Mouse (Mus musculus) CH12.LX (cell line): ENCODE measurements at regions not wholly inside any gene's neighbourhood (a gene's known extent, or its start where the extent isn't known, plus 50 kb on each side); places are given as distances from the start of the nearest gene placed in this dataset.
A peak's percentile ranks its signal among the peaks of the same experiment; 100 is the strongest.
"Not testable (repeated sequence)": the region's sequence is repeated elsewhere in the genome, so short reads cannot be mapped to it uniquely, and the experiment has no call there.

Experiments
- DNase-seq: peaks from one replicate; pipeline ENCODE4 v3.0.0-alpha.2; 2013; ENCODE audit errors: extremely low read depth
- H3K27ac ChIP-seq: 2 replicates; pipeline ENCODE4 v1.5.1; 2012; ENCODE audit warnings: low read depth, mild to moderate bottlenecking, control low read depth, moderate library complexity; ENCODE audit not compliant: insufficient read depth
- H3K27me3 ChIP-seq: replicated peaks from 2 replicates; pipeline ENCODE3; 2012; ENCODE audit warnings: inconsistent platforms
- H3K36me3 ChIP-seq, 2 experiments: replicated peaks in 1 of 2; 2 replicates each; pipeline versions ENCODE3 to v1.6.1; 2012; ENCODE audit warnings: inconsistent platforms in 1 of 2, low read length in 1 of 2, mild to moderate bottlenecking in 1 of 2, mixed read lengths in 1 of 2, moderate library complexity in 1 of 2; ENCODE audit not compliant: control insufficient read depth in 1 of 2, insufficient read depth in 1 of 2
- H3K4me1 ChIP-seq, 2 experiments: 2 replicates each; pipeline ENCODE4 v1.6.1; 2012; ENCODE audit warnings: inconsistent platforms in 1 of 2, moderate library complexity in 1 of 2; ENCODE audit not compliant: insufficient read depth in 2 of 2, control insufficient read depth in 1 of 2
- H3K4me2 ChIP-seq: 2 replicates; pipeline ENCODE4 v1.6.1; 2012; ENCODE audit warnings: low read depth, mild to moderate bottlenecking, control low read depth; ENCODE audit not compliant: poor library complexity, insufficient read depth, severe bottlenecking
- H3K4me3 ChIP-seq, 3 experiments: fragments of 150-350 bp in 1 of 3; sonication (generic) in 1 of 3; replicated peaks in 1 of 3; 2 replicates each; pipeline versions ENCODE3 to v1.5.1; 2011 to 2012; ENCODE audit warnings: low read depth in 2 of 3, low read length in 2 of 3, mild to moderate bottlenecking in 2 of 3, moderate library complexity in 2 of 3, control low read depth in 1 of 3, improper control_type of control experiment in 1 of 3, inconsistent platforms in 1 of 3, mixed read lengths in 1 of 3; ENCODE audit not compliant: poor library complexity in 1 of 3
- H3K79me2 ChIP-seq: replicated peaks from 2 replicates; pipeline ENCODE4 v1.6.1; 2012; ENCODE audit warnings: mild to moderate bottlenecking, moderate library complexity; ENCODE audit not compliant: control insufficient read depth, poor library complexity, insufficient read depth, severe bottlenecking; ENCODE audit errors: extremely low read depth
- H3K9ac ChIP-seq: 2 replicates; pipeline ENCODE4 v1.6.1; 2012; ENCODE audit warnings: low read depth, mild to moderate bottlenecking, control low read depth, moderate library complexity; ENCODE audit not compliant: insufficient read depth
- H3K9me3 ChIP-seq: replicated peaks from 2 replicates; pipeline ENCODE3; 2012; ENCODE audit warnings: low read length, inconsistent platforms, mixed read lengths
- BHLHE40 ChIP-seq: IDR thresholded peaks from 2 replicates; pipeline ENCODE4 v1.6.1; 2011; ENCODE audit warnings: mild to moderate bottlenecking, low read depth, low read length, improper control_type of control experiment
- CHD1 ChIP-seq: IDR thresholded peaks from 2 replicates; pipeline ENCODE4 v1.6.1; 2012; ENCODE audit warnings: low read depth, low read length, improper control_type of control experiment, inconsistent platforms
- CTCF ChIP-seq, 2 experiments: IDR thresholded peaks in 1 of 2; conservative IDR thresholded peaks in 1 of 2; 2 replicates each; pipeline ENCODE4 v1.5.1; 2011 to 2012; ENCODE audit warnings: low read depth in 2 of 2, low read length in 2 of 2, improper control_type of control experiment in 1 of 2, inconsistent platforms in 1 of 2, mild to moderate bottlenecking in 1 of 2, moderate library complexity in 1 of 2
- ELF1 ChIP-seq: IDR thresholded peaks from 2 replicates; pipeline ENCODE4 v1.6.1; 2014; ENCODE audit warnings: low read depth, mild to moderate bottlenecking, inconsistent platforms, low read length, improper control_type of control experiment
- EP300 ChIP-seq: IDR thresholded peaks from 2 replicates; pipeline ENCODE4 v1.6.1; 2011; ENCODE audit warnings: low read length, improper control_type of control experiment
- IRF4 ChIP-seq: IDR thresholded peaks from 2 replicates; pipeline ENCODE4 v1.6.1; 2014; ENCODE audit warnings: low read depth, mild to moderate bottlenecking, inconsistent platforms, low read length, improper control_type of control experiment
- JUND ChIP-seq: conservative IDR thresholded peaks from 2 replicates; pipeline ENCODE4 v1.6.1; 2011; ENCODE audit warnings: low read depth, low read length, improper control_type of control experiment
- KAT2A ChIP-seq: IDR thresholded peaks from 2 replicates; pipeline ENCODE4 v1.6.1; 2012; ENCODE audit warnings: low read length, improper control_type of control experiment, inconsistent platforms; ENCODE audit not compliant: insufficient replicate concordance
- NRF1 ChIP-seq: IDR thresholded peaks from 2 replicates; pipeline ENCODE4 v1.6.1; 2014; ENCODE audit warnings: low read depth, mild to moderate bottlenecking, inconsistent platforms, low read length, improper control_type of control experiment, moderate library complexity
- RAD21 ChIP-seq: IDR thresholded peaks from 2 replicates; pipeline ENCODE4 v1.6.1; 2011; ENCODE audit warnings: low read depth, mild to moderate bottlenecking, low read length, improper control_type of control experiment, moderate library complexity
- RCOR1 ChIP-seq: conservative IDR thresholded peaks from 2 replicates; pipeline ENCODE4 v1.6.1; 2012; ENCODE audit warnings: low read depth, mild to moderate bottlenecking, inconsistent platforms, low read length, improper control_type of control experiment
- TBP ChIP-seq: conservative IDR thresholded peaks from 2 replicates; pipeline ENCODE4 v1.6.1; 2011; ENCODE audit warnings: low read depth, low read length, improper control_type of control experiment
- USF1 ChIP-seq: IDR thresholded peaks from 2 replicates; pipeline ENCODE4 v1.6.1; 2014; ENCODE audit warnings: low read depth, mild to moderate bottlenecking, inconsistent platforms, low read length, improper control_type of control experiment
- USF2 ChIP-seq: conservative IDR thresholded peaks from 2 replicates; pipeline ENCODE4 v1.6.1; 2011; ENCODE audit warnings: low read depth, low read length, improper control_type of control experiment
- ZKSCAN1 ChIP-seq: IDR thresholded peaks from 2 replicates; pipeline ENCODE4 v1.6.1; 2012; ENCODE audit warnings: low read depth, inconsistent platforms, low read length, improper control_type of control experiment, borderline replicate concordance
- ZMIZ1 ChIP-seq: IDR thresholded peaks from 2 replicates; pipeline ENCODE4 v1.6.1; 2012; ENCODE audit warnings: low read depth, mild to moderate bottlenecking, inconsistent platforms, low read length, improper control_type of control experiment
- dilution Hi-C: fragments of 300-500 bp; cut with MboI; formaldehyde crosslinking; loops from 2 replicates; pipeline ENCODE4 v1.14.3; 2020; ENCODE audit warnings: low sequenced_read_pairs; ENCODE audit not compliant: extremely low pct_unique_long_range_greater_than_20kb, extremely low pct_ligation_motif_present
- in situ Hi-C: fragments of 300-500 bp; cut with MboI; formaldehyde crosslinking; loops from 3 replicates; pipeline ENCODE4 v1.14.3; 2019; ENCODE audit warnings: low sequenced_read_pairs, low pct_ligation_motif_present, low pct_unique_long_range_greater_than_20kb, mixed read lengths

GRCm38 (mm10) chr4:3437380-3437779 lies 252.2 kb upstream of the Vmn1r3 start:
- H3K79me2 ChIP-seq, H3K27ac ChIP-seq, H3K4me2 ChIP-seq, H3K9me3 ChIP-seq, H3K4me1 ChIP-seq, H3K4me3 ChIP-seq, H3K27me3 ChIP-seq, DNase-seq, in situ Hi-C loops, H3K36me3 ChIP-seq, dilution Hi-C loops, H3K9ac ChIP-seq: not testable (repeated sequence)
- peak; percentile 19; the same call in 1 of the 2 replicates for TF ChIP-seq RAD21
- peak in 1 of 2 experiments; percentile 36; a peak in 2 of 4 replicates for TF ChIP-seq CTCF (conservative IDR thresholded peaks at IDR 0.05 in 1 of 2, IDR thresholded peaks at IDR 0.05 in 1 of 2; ENCODE audit: low read depth in 2 of 2, low read length in 2 of 2)

GRCm38 (mm10) chr4:3427968-3428367 lies 242.8 kb upstream of the Vmn1r3 start:
- peak; percentile 23 for DNase-seq
- no peak overlapping the region for H3K27ac ChIP-seq
- no peaks in the 10 kb centered on the region for H3K27me3 ChIP-seq
- in situ Hi-C loops = no loop called here
- H3K36me3 ChIP-seq = no peaks in the 10 kb centered on the region
- H3K4me2 ChIP-seq = no peak overlapping the region
- no peak for TF ChIP-seq ZMIZ1
- peak; percentile 65 for TF ChIP-seq IRF4
- TF ChIP-seq KAT2A = no peak
- TF ChIP-seq NRF1 = no peak
- no peak for TF ChIP-seq CHD1
- 0 out of 2 replicates have a peak, but pooled peaks have one; percentile 39 for TF ChIP-seq EP300
- TF ChIP-seq ZKSCAN1 = no peak
- TF ChIP-seq BHLHE40 = no peak
- TF ChIP-seq TBP = no peak
- TF ChIP-seq ELF1 = no peak
- TF ChIP-seq RCOR1 = no peak
- no peak for TF ChIP-seq JUND
- no peak for TF ChIP-seq USF1
- no peak for TF ChIP-seq USF2
- H3K9me3 ChIP-seq = no peaks in the 10 kb centered on the region
- dilution Hi-C loops = no loop called here
- H3K4me1 ChIP-seq = peaks cover 0 to 17% of the 10 kb centered on the region in 2 experiments; a peak in 2 of 4 replicates
- H3K79me2 ChIP-seq = no peaks in the 10 kb centered on the region
- no peak overlapping the region for H3K9ac ChIP-seq
- no peak overlapping the region for H3K4me3 ChIP-seq
